Mouse (Mus musculus) kidney, postnatal 36 days (tissue): ENCODE results near the gene Casc1.
"Not testable (repeated sequence)": the region's sequence is repeated elsewhere in the genome, so short reads cannot be mapped to it uniquely, and the experiment has no call there.

Source experiments
- DNase-seq, 2 experiments: peaks; one replicate each; pipeline ENCODE4 v3.0.0; 2021 to 2022; ENCODE audit warnings: mixed read lengths in 2 of 2

The Casc1 gene

DNA sequence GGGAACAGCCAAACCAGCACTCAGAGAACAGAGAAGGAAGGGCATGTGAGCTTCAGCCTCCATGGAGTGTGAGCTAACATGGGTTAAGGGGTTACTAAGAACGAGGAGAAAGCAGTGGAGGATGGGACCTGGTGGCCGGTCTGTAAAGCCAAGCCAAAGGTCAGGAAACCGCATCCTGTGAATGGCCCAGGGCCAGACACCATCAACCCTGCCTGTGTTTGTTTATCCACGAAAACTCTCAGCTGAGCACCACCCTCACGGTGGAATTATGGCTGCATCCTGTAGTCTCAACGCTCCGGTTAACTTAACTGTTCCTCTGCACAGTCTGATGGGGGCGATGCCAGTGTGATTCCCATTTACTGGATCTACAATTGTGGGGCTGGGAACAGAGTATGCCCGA is 75.0 kb downstream of the Casc1 start:
- peak in 1 of 2 experiments; percentile 36 for DNase-seq

DNA sequence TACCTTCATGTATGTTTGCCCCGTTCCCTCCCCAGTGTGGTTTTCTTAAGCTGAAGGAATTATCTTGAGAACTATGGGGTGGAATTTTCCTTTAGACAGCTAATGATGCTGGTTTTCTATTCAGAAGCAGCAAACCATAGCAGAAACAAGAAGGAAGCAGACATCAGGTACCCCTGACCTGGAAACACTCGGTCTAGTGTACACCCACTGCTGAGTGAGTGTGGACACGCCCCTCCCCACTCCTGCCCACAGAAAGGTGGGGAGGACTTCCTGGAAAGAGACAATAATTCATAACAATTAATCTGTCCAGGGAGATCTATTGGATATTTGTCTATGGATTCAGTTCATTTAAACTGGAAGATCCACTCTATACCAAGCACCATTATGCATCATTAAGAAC is 75.5 kb downstream of the Casc1 start:
- DNase-seq: no peak

DNA sequence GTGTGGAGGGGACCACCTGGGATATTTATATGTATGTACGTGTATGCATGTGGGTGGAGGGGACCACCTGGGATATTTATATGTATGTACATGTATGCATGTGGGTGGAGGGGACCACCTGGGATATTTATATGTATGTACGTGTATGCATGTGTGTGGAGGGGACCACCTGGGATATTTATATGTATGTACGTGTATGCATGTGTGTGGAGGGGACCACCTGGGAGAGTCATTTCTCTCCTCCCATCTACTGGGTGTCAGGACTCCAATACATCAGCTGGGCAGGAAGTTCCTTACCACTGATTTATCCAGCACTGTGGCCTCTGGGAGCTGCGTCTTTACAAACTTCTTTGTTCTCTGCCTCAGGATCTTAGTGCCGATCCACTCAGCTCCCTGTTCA is 77.8 kb downstream of the Casc1 start:
- not testable (repeated sequence) for DNase-seq

DNA sequence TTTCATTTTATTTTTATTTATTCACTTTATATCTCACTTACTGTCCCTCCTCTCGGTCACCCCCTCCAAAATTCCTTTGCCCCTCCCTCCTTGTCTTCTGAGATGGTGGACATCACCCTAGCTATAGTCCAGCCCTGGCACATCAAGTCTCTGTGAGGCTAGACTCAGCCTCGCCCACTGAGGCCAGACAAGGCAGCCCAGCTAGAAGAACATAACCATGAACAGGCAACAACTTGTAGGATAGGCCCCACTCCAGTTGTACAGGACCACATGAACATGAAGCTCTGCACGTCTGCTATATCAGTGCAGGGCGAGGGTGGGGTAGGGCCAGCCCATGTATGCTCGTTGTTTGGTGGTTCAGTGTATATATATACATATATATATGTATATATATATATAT is 78.8 kb downstream of the Casc1 start:
- DNase-seq: no peak

GRCm38 (mm10) chr6:145129563-145129962 is 81.2 kb downstream of the Casc1 start:
- no peak for DNase-seq

DNA sequence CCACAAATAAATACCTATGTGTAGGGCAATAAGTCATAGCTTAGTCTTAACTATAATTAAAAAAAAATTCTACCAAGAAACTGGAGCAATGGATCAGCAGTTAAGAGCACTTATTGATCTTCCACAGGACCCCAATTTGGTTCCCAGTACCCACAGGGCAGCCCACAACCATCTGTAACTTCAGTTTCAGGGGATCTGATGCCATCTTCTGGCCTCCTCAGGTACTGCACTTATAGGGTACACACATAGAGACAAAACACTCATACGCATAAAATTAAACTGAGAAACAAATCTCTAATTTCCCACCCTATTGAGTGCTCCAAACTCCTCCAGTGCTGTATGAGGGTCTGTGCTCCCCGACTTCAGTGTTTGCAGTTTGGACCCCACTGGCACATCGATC is 83.2 kb downstream of the Casc1 start:
- DNase-seq: no peak

- peak; percentile 59 to 72 for DNase-seq
These were observed 85.2 kb downstream of the Casc1 start for GRCm38 (mm10) chr6:145125591-145126113.
